Mouse (Mus musculus) hindbrain, embryonic 16.5 days (tissue): ENCODE measurements around the gene Nrbf2. TPM values are rescaled to one million over a fixed set of nuclear protein-coding genes. Genes with fewer than 3 reads are reported as not detected.

Experiments used
- ATAC-seq: fragments of 200-750 bp; cut with Nextera tagmentation; 2 replicates; pipeline ENCODE4 v1.8.0; 2017; ENCODE audit warnings: moderate TSS enrichment, moderate library complexity
- H3K27ac ChIP-seq: fragments of 300-500 bp; sonication (generic); 2 replicates; pipeline ENCODE4 v1.5.1; 2014; ENCODE audit warnings: low read depth, mild to moderate bottlenecking, control low read depth, low read length, moderate library complexity
- H3K27me3 ChIP-seq: fragments of 300-500 bp; sonication (generic); replicated peaks from 2 replicates; pipeline ENCODE4 v1.6.1; 2014; ENCODE audit warnings: low read length; ENCODE audit not compliant: control insufficient read depth, insufficient read depth
- H3K36me3 ChIP-seq: fragments of 300-500 bp; sonication (generic); 2 replicates; pipeline ENCODE4 v1.6.1; 2014; ENCODE audit warnings: mild to moderate bottlenecking, low read length, moderate library complexity, mixed read lengths; ENCODE audit not compliant: control insufficient read depth, insufficient read depth
- H3K4me1 ChIP-seq: fragments of 300-500 bp; sonication (generic); 2 replicates; pipeline ENCODE4 v1.6.1; 2014; ENCODE audit warnings: low read depth, low read length; ENCODE audit not compliant: control insufficient read depth, insufficient read depth
- H3K4me2 ChIP-seq: fragments of 300-500 bp; sonication (generic); 2 replicates; pipeline ENCODE4 v1.6.1; 2014; ENCODE audit warnings: mild to moderate bottlenecking, low read length, control low read depth, moderate library complexity
- H3K4me3 ChIP-seq: fragments of 300-500 bp; sonication (generic); 2 replicates; pipeline ENCODE4 v1.5.1; 2014; ENCODE audit warnings: mild to moderate bottlenecking, low read length, control low read depth, moderate library complexity
- H3K9ac ChIP-seq: fragments of 300-500 bp; sonication (generic); 2 replicates; pipeline ENCODE4 v1.6.1; 2014; ENCODE audit warnings: low read depth, mild to moderate bottlenecking, control low read depth, low read length, moderate library complexity
- H3K9me3 ChIP-seq: fragments of 300-500 bp; sonication (generic); 2 replicates; pipeline ENCODE4 v1.6.1; 2014; ENCODE audit warnings: mild to moderate bottlenecking, low read length, moderate library complexity; ENCODE audit not compliant: control insufficient read depth
- WGBS: fragments of 180-500 bp; shearing (Covaris S2); extraction: QIAGEN DNeasy Blood & Tissue Kit; methylation state at CpG from one replicate; pipeline ENCODE4 v1.1.7; 2014; 5-methylcytosine and 5-hydroxymethylcytosine counted together
- polyA plus RNA-seq: library from polyadenylated mRNA; unstranded; fragments of >200 nt; fragmentation: Nextera tagmentation; extraction: Ambion mirVana; gene quantifications from 2 replicates; pipeline ENCODE4 v1.2.1, GENCODE M21; 2015

Gene Nrbf2
- 38.5 and 40.6 TPM in 2 replicates for polyA plus RNA-seq

DNA sequence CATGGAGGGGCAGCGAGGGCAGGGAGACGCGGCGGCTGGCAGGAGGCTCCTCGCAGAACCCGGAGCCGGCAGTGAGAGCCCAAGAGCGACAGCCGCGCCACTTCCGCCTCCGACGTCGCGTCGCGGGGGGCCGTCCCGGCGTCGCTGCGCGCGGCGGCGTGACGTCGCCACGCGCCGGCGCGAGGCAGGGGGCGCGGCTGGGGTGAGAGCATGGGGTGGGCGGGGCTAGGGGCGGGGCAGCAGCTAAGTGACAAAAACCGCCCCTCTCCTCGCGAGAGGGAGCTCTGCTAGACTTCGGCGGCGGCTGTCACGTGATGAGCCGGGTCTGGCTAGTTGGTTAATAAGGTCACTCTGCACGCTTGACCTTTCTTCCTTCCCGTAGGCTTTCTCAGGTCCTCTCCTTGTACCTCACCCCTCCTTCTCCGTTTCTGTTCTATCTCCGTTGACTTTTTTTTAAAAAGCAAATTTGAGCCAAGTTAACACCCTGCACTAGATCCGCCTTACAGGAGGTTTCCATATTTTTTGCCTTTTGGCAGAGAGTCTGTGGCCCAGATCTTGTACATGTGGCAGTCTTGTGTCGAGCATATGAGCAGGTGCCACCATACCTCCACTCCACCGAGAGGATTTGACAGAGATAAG lies at the start of gene Nrbf2:
TSS of gene Nrbf2 (minus strand) at position 130 of the 639 bp plus-strand sequence.
- peak; percentile 93 for ATAC-seq
- Histone ChIP-seq H3K36me3 (no peaks in the 10 kb centered on the region), H3K9me3 (no peaks in the 10 kb centered on the region), H3K27ac (peak within 1 kb of the TSS; percentile 73), H3K27me3 (no peaks in the 10 kb centered on the region), H3K4me2 (peak within 1 kb of the TSS; percentile 94), H3K4me3 (peak within 1 kb of the TSS; percentile 82), H3K4me1 (peaks cover 14% of the 10 kb centered on the region), H3K9ac (peak within 1 kb of the TSS; percentile 74)
- 5% methylated on average over 27 of the region's 52 CpGs for WGBS

DNA sequence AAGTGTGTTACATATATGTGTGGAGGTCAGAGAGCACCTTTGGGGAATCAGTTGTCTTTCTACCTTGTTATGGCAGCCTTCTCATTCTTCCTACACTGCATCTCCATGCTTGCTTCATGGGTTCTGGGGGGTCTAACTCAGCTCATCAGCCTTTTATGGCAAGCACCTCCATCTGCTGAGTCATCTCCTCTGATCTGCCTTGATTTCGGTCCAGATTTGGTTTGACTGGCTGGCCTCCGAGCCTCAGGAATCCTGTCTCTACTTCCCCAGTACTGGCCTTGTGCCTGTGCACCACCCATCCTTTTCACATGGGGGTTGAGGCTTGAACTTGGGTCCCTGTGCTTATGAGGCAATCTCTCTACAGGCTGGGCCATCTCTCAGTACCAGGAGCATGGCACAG lies 45.5 kb upstream of the Nrbf2 start:
- Histone ChIP-seq H3K4me2 (no peak overlapping the region), H3K9ac (no peak overlapping the region), H3K27ac (no peak overlapping the region), H3K36me3 (no peaks in the 10 kb centered on the region), H3K9me3 (no peaks in the 10 kb centered on the region), H3K27me3 (no peaks in the 10 kb centered on the region), H3K4me1 (no peaks in the 10 kb centered on the region), H3K4me3 (no peak overlapping the region)
- WGBS, result 74% methylated on average over 2 of the region's 2 CpGs
- no peak for ATAC-seq

DNA sequence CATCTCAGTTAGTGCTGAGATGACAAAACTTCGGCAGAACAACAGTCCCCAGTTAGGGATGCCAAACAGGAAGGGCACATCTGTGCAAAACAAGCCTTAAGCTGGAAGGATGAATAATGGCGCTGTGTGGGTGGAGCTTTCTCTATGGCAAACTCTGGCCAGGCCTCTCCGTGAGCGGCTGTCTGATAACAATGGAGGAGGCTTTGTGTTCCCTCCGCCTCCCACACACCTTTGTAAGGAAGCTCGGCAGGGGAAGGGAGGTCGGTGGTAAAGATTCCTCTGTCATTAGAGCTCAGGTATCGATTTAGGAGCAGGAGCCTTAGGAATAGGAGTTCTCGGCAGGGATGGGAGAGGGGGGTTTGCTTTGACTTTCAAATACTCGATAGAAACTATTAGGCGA lies 44.6 kb upstream of the Nrbf2 start:
- Histone ChIP-seq H3K4me1 (no peaks in the 10 kb centered on the region), H3K9ac (no peak overlapping the region), H3K27ac (no peak overlapping the region), H3K36me3 (no peaks in the 10 kb centered on the region), H3K27me3 (no peaks in the 10 kb centered on the region), H3K9me3 (no peaks in the 10 kb centered on the region), H3K4me3 (no peak overlapping the region), H3K4me2 (peak overlapping the region; percentile 32)
- no peak for ATAC-seq
- WGBS, result 34% methylated on average over 11 of the region's 11 CpGs

DNA sequence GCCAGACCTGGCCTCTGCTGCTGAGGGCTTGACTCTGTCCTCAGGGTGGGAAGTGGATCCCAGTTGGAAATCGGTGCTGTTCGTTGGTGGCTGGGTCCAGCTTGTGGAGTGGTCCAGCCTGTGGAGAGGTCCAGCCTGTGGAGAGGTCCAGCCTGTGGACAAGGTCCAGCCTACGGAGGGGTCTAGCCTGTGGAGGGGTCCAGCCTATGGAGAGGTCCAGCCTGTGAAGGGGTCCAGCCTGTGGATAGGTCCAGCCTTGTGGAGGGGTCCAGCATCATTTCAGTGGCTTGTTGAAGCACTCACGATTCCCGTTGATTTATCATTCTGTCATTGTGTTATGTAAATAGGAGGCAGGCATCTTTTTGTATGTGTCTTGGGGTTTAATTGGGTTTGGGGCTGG lies 43.1 kb upstream of the Nrbf2 start:
- Histone ChIP-seq H3K4me2 (no peak overlapping the region), H3K36me3 (no peaks in the 10 kb centered on the region), H3K9me3 (no peaks in the 10 kb centered on the region), H3K4me1 (no peaks in the 10 kb centered on the region), H3K27ac (no peak overlapping the region), H3K27me3 (no peaks in the 10 kb centered on the region), H3K9ac (no peak overlapping the region), H3K4me3 (no peak overlapping the region)
- 82% methylated on average over 5 of the region's 5 CpGs for WGBS
- ATAC-seq, result no peak

DNA sequence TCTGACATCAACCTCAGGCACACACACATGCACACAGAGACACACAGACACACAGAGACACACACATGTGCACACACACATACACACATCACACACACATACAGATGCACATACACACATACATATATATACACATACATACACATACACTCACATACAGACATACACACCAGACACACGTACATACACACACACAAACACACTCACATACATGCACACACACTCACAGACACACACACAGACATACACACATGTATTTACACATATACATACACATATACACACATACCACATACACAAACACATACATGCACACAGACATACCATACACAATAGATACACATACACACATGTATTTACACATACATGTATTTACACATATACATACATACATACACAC lies 38.9 kb upstream of the Nrbf2 start:
- no peak for ATAC-seq
- H3K9ac ChIP-seq, result no peak overlapping the region
- no peaks in the 10 kb centered on the region for H3K36me3 ChIP-seq
- no peak overlapping the region for H3K4me2 ChIP-seq
- WGBS, result 89% methylated on average over 1 of the region's 1 CpGs
- H3K4me3 ChIP-seq, result no peak overlapping the region
- peaks cover 2% of the 10 kb centered on the region; the same call in 1 of the 2 replicates for H3K4me1 ChIP-seq
- H3K27ac ChIP-seq, result no peak overlapping the region
- peaks cover 5% of the 10 kb centered on the region for H3K27me3 ChIP-seq
- H3K9me3 ChIP-seq, result no peaks in the 10 kb centered on the region

DNA sequence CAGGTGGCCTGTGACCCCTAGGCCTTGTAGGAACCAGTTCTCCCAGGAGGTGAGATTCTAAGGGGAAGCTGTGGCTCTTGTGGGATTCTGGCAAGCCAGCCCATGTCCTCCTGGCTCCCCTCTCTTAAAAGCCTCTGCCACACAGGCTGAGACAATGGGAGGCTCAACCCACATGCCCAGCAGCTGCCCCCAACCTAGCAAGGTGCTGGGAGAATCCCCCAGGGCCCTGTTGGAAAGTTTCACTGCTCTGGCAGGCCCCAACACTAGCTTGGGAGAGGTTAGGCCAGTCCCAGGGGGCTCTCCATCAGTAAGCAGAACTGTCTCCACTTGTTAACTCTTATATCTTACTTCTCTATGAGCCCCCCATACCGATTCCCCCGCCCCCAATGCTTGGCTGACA lies 36.3 kb upstream of the Nrbf2 start:
- Histone ChIP-seq H3K9me3 (no peaks in the 10 kb centered on the region), H3K9ac (no peak overlapping the region), H3K4me2 (no peak overlapping the region), H3K27me3 (peaks cover 5% of the 10 kb centered on the region), H3K4me3 (no peak overlapping the region), H3K4me1 (peaks cover 5% of the 10 kb centered on the region; the same call in 1 of the 2 replicates), H3K36me3 (no peaks in the 10 kb centered on the region), H3K27ac (no peak overlapping the region)
- 94% methylated on average over 2 of the region's 2 CpGs for WGBS
- ATAC-seq, result no peak

DNA sequence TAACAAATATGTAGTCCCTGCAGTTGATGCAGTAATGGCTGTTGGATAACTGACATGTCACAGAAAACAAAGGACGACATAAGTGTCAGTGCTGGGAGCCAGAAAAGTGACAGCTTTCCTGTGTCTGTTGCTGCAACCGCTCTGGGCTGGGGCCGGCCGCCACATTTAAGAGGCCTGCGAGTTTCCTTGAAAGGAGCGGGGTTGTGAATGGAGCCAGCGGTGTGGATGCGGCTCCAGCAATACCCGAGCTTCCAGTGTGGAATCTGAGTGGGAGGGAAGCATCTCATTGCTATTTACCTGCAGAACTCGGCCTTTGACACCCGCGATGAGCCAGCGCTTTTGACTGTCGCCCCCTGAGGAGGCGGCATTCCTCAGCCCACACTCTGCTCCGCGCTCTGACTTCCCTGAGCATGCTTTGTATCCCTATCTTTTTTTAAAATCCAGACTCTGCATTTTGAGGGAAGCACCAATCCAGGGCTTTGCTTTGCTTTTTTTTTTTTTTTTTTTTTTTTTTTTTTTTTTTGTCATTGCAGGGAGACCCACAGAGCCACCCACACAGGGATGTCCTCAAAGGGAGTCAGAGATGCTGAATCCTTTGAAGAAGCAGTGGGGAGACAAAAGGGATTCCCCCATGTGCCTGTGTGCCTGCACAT lies 35.2 kb upstream of the Nrbf2 start:
- peaks cover 10% of the 10 kb centered on the region for H3K27me3 ChIP-seq
- no peak for ATAC-seq

DNA sequence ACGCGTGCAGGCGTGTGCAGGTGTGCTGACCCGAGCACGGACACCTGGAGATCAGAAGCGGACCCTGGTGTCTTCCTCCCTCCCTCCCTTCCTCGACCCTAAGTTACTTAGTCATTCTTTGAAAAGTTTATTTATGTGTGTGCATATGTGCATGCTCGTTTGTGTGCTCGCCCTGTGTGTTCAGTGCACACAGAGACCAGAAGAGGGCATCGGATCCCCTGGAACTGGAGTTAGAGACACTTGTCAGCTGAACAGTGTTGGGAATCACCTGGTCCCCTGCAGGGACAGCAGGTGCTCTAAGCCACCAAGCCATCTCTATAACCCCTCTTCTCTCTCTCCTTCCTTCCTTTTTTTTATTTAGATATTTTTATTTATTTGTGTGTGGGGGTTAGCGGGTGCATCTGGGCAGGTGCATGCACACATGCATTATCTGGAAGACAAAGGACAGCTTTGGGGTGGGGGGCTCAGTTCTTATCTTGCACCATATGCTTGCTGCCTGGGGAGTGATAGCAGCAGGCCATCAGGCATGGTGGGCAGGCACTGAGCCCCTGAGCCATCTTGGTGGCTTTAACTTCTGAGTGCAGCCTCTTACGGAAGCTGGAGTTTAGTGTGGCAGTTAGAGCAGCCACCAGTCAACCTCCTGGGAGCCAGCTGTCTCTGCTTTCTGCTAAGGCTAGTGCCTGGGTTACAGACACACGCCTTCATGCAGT lies 34.1 kb upstream of the Nrbf2 start:
- Histone ChIP-seq H3K4me2 (no peak overlapping the region), H3K9ac (no peak overlapping the region), H3K4me1 (peaks cover 5% of the 10 kb centered on the region; the same call in 1 of the 2 replicates), H3K36me3 (no peaks in the 10 kb centered on the region), H3K27ac (no peak overlapping the region), H3K9me3 (no peaks in the 10 kb centered on the region), H3K27me3 (peaks cover 10% of the 10 kb centered on the region), H3K4me3 (no peak overlapping the region)
- no peak for ATAC-seq
- WGBS, result 69% methylated on average over 13 of the region's 13 CpGs

More for the DNA sequence above, 35.2 kb upstream of the Nrbf2 start:
- 4% methylated on average over 17 of the region's 17 CpGs for WGBS
- Histone ChIP-seq H3K27ac (no peak overlapping the region), H3K9me3 (no peaks in the 10 kb centered on the region), H3K9ac (peak overlapping the region; percentile 47), H3K4me3 (peak overlapping the region; percentile 3; the same call in 1 of the 2 replicates), H3K4me2 (peak overlapping the region; percentile 45), H3K36me3 (no peaks in the 10 kb centered on the region), H3K4me1 (peaks cover 5% of the 10 kb centered on the region; the same call in 1 of the 2 replicates)

DNA sequence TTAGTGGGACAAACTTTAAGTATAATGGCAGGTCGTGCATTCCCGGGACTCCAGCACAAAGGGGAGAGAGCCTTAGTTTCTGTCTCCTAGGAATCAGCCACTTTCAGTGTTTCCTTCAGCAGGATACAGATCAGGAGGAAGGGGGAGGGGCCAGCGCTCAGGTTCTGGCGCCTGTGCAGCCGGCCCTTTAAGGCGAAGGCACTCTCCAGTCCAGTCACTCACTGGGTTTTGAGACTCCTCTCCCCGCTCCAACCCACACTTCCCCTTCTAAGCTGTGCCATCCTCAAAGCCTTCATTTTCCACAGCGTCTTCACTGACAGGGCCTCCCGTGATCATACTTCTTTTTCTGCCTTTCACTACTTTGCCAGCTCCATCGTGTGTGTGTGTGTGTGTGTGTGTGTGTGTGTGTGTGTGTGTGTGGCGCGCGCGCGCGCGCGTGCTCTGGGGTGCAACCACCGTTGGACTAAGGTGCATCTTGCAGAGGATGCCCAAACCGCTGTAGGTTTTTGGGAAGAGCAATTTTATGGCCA lies 32.9 kb upstream of the Nrbf2 start:
- H3K36me3 ChIP-seq, result no peaks in the 10 kb centered on the region
- no peaks in the 10 kb centered on the region for H3K9me3 ChIP-seq
- peak overlapping the region; percentile 24 for H3K4me3 ChIP-seq
- H3K4me2 ChIP-seq, result peak overlapping the region; percentile 55
- H3K9ac ChIP-seq, result no peak overlapping the region
- peak; percentile 57; the same call in 1 of the 2 replicates for ATAC-seq
- H3K27ac ChIP-seq, result no peak overlapping the region
- peaks cover 10% of the 10 kb centered on the region for H3K27me3 ChIP-seq
- 1% methylated on average over 20 of the region's 20 CpGs for whole genome bisulfite sequencing
- peaks cover 5% of the 10 kb centered on the region; the same call in 1 of the 2 replicates for H3K4me1 ChIP-seq
